Mouse (Mus musculus): ENCODE measurements around the gene Taar8b. TPM values are rescaled to one million over a fixed set of nuclear protein-coding genes. Genes with fewer than 3 reads are reported as not detected.
A peak's percentile ranks its signal among the peaks of the same experiment; 100 is the strongest.
"Not testable (repeated sequence)": the region's sequence is repeated elsewhere in the genome, so short reads cannot be mapped to it uniquely, and the experiment has no call there.

Taar8b gene
- polyA plus RNA-seq (2014; fragmentation: Nextera tagmentation; extraction: Ambion mirVana) = not detected in 2 replicates

DNA sequence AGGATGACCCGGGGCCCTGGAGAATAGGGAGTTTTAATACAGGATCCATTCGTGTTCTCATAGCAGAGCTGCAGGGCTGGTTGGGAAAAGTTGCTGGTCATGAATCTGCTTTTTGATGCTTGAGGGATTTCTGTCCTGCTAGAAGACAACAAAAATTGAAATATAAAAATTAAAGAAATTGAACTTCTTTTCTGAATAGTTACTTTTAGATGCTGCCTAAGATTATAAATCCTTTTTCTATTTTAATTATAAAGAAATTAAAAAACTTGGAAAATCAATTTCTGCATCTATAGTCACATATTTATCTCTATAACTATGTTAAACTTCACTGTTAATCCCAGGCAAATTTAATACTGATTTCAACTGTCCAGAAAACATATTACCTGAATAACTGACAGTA is at the start of gene Taar8b:
Taar8b (minus strand) TSS at position 101 of the 400 bp plus-strand sequence.
- Histone ChIP-seq H3K9me3 (ENCODE audit: control insufficient read depth, low read length) (no peaks in the 10 kb centered on the region), H3K9ac (ENCODE audit: low read length) (no peak within 1 kb of the TSS), H3K27me3 (ENCODE audit: control insufficient read depth, insufficient read depth, low read length) (no peaks in the 10 kb centered on the region), H3K27ac (replicated peaks; ENCODE audit: low read depth, low read length) (no peak within 1 kb of the TSS), H3K4me3 (ENCODE audit: low read depth, low read length) (no peak within 1 kb of the TSS), H3K4me2 (ENCODE audit: low read depth, severe bottlenecking) (no peak within 1 kb of the TSS), H3K36me3 (ENCODE audit: control insufficient read depth, insufficient read depth, low read length) (no peaks in the 10 kb centered on the region), H3K4me1 (ENCODE audit: control insufficient read depth, insufficient read depth, low read length) (no peaks in the 10 kb centered on the region)
- 72% methylated on average over 2 of the region's 2 CpGs for WGBS
- no peak for DNase-seq (ENCODE audit: low spot score)
- ATAC-seq (ENCODE audit: insufficient number of reproducible peaks, low FRiP score, low TSS enrichment, low read depth) = no peak

DNA sequence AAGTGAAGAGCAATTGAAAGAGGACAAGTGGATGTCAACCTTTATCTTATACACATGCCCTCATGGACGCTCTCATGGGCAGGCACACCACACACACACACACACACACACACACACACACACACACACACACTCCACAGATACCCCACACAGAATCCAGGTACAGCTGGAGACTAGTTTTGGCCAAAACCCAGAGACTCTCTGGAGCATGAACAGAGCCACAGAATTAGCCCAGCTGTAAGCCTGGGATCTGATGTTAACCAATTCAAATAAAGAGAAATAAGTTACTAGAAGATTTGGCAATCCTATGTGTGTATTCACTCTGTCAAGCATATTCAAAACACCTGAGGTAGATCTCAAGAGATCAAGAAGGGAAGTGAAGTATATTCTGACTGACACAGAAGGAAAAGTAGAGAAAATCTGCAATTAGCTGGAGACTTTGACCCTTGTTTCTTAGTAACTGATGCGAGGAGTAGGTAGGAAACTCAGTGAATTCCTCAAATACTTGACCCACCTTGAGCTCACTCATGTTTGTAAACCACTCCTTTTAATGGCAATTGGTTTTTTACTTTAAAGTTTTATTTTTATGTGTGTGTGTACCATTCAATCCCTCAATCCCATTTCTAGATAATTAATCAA is 46.6 kb upstream of the Taar8b start:
- WGBS = 86% methylated on average over 2 of the region's 2 CpGs
- H3K9me3 ChIP-seq (ENCODE audit: control insufficient read depth, low read length) = no peaks in the 10 kb centered on the region
- H3K36me3 ChIP-seq (ENCODE audit: control insufficient read depth, insufficient read depth, low read length) = no peaks in the 10 kb centered on the region
- no peak overlapping the region for H3K4me2 ChIP-seq (ENCODE audit: low read depth, severe bottlenecking)
- H3K9ac ChIP-seq (ENCODE audit: low read length) = no peak overlapping the region
- no peaks in the 10 kb centered on the region for H3K27me3 ChIP-seq (ENCODE audit: control insufficient read depth, insufficient read depth, low read length)
- DNase-seq (ENCODE audit: low spot score) (no peak), ATAC-seq (ENCODE audit: insufficient number of reproducible peaks, low FRiP score, low TSS enrichment, low read depth) (no peak)
- no peak overlapping the region for H3K27ac ChIP-seq (replicated peaks; ENCODE audit: low read depth, low read length)
- no peak overlapping the region for H3K4me3 ChIP-seq (ENCODE audit: low read depth, low read length)
- no peaks in the 10 kb centered on the region for H3K4me1 ChIP-seq (ENCODE audit: control insufficient read depth, insufficient read depth, low read length)

GRCm38 (mm10) chr10:24134071-24134645 is 42.1 kb upstream of the Taar8b start:
- Histone ChIP-seq H3K27me3 (ENCODE audit: control insufficient read depth, insufficient read depth, low read length) (no peaks in the 10 kb centered on the region), H3K27ac (replicated peaks; ENCODE audit: low read depth, low read length) (no peak overlapping the region), H3K36me3 (ENCODE audit: control insufficient read depth, insufficient read depth, low read length) (no peaks in the 10 kb centered on the region), H3K9me3 (ENCODE audit: control insufficient read depth, low read length) (no peaks in the 10 kb centered on the region), H3K4me3 (ENCODE audit: low read depth, low read length) (no peak overlapping the region), H3K9ac (ENCODE audit: low read length) (no peak overlapping the region), H3K4me1 (ENCODE audit: control insufficient read depth, insufficient read depth, low read length) (no peaks in the 10 kb centered on the region), H3K4me2 (ENCODE audit: low read depth, severe bottlenecking) (no peak overlapping the region)
- 61% methylated on average over 7 of the region's 7 CpGs for WGBS
- ATAC-seq (ENCODE audit: insufficient number of reproducible peaks, low FRiP score, low TSS enrichment, low read depth) = no peak
- no peak for DNase-seq (ENCODE audit: low spot score)

GRCm38 (mm10) chr10:24133132-24133531 is 41.0 kb upstream of the Taar8b start:
- Histone ChIP-seq H3K9ac (ENCODE audit: low read length) (no peak overlapping the region), H3K27ac (replicated peaks; ENCODE audit: low read depth, low read length) (no peak overlapping the region), H3K4me1 (ENCODE audit: control insufficient read depth, insufficient read depth, low read length) (no peaks in the 10 kb centered on the region), H3K9me3 (ENCODE audit: control insufficient read depth, low read length) (no peaks in the 10 kb centered on the region), H3K4me2 (ENCODE audit: low read depth, severe bottlenecking) (no peak overlapping the region), H3K4me3 (ENCODE audit: low read depth, low read length) (no peak overlapping the region), H3K36me3 (ENCODE audit: control insufficient read depth, insufficient read depth, low read length) (no peaks in the 10 kb centered on the region), H3K27me3 (ENCODE audit: control insufficient read depth, insufficient read depth, low read length) (no peaks in the 10 kb centered on the region)
- WGBS = 60% methylated on average over 2 of the region's 2 CpGs
- no peak for DNase-seq (ENCODE audit: low spot score)
- no peak for ATAC-seq (ENCODE audit: insufficient number of reproducible peaks, low FRiP score, low TSS enrichment, low read depth)

DNA sequence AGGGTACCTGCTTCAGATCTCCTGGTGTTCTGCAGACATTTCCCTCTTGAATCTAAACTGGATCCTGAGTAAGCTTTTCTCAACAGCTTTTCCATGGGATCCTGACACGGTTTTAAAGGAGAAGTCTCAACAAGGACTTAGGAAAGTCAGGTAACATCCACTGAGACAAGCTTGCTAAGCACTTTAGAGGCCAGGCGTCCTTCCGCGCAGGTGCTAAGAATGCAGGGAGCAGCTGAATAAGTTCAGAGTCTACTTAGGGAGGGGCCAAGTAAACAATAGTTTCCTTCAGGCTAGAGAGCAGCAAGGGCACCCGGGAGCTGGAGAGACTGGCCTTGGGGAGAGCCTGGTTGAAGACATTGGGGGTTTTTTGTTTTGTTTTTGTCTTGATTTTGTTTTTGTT is 40.2 kb upstream of the Taar8b start:
- Histone ChIP-seq H3K4me2 (ENCODE audit: low read depth, severe bottlenecking) (no peak overlapping the region), H3K4me3 (ENCODE audit: low read depth, low read length) (no peak overlapping the region), H3K27ac (replicated peaks; ENCODE audit: low read depth, low read length) (no peak overlapping the region), H3K27me3 (ENCODE audit: control insufficient read depth, insufficient read depth, low read length) (no peaks in the 10 kb centered on the region), H3K4me1 (ENCODE audit: control insufficient read depth, insufficient read depth, low read length) (no peaks in the 10 kb centered on the region), H3K9me3 (ENCODE audit: control insufficient read depth, low read length) (no peaks in the 10 kb centered on the region), H3K36me3 (ENCODE audit: control insufficient read depth, insufficient read depth, low read length) (no peaks in the 10 kb centered on the region), H3K9ac (ENCODE audit: low read length) (peak overlapping the region; percentile 12; the same call in 1 of the 2 replicates)
- DNase-seq (ENCODE audit: low spot score) (peak; percentile 35), ATAC-seq (ENCODE audit: insufficient number of reproducible peaks, low FRiP score, low TSS enrichment, low read depth) (no peak)
- 18% methylated on average over 5 of the region's 5 CpGs for WGBS

- WGBS = 21% methylated on average over 9 of the region's 9 CpGs
- Histone ChIP-seq H3K4me3 (ENCODE audit: low read depth, low read length) (no peak overlapping the region), H3K36me3 (ENCODE audit: control insufficient read depth, insufficient read depth, low read length) (no peaks in the 10 kb centered on the region), H3K9me3 (ENCODE audit: control insufficient read depth, low read length) (no peaks in the 10 kb centered on the region), H3K4me2 (ENCODE audit: low read depth, severe bottlenecking) (peak overlapping the region; percentile 25; the same call in 1 of the 2 replicates), H3K9ac (ENCODE audit: low read length) (no peak overlapping the region), H3K27me3 (ENCODE audit: control insufficient read depth, insufficient read depth, low read length) (no peaks in the 10 kb centered on the region), H3K4me1 (ENCODE audit: control insufficient read depth, insufficient read depth, low read length) (no peaks in the 10 kb centered on the region), H3K27ac (replicated peaks; ENCODE audit: low read depth, low read length) (no peak overlapping the region)
- no peak; the same call in 1 of the 2 replicates for ATAC-seq (ENCODE audit: insufficient number of reproducible peaks, low FRiP score, low TSS enrichment, low read depth)
- DNase-seq (ENCODE audit: low spot score) = peak; percentile 35
These were observed 39.6 kb upstream of the Taar8b start for GRCm38 (mm10) chr10:24131451-24132262.

GRCm38 (mm10) chr10:24111116-24111778 is 19.2 kb upstream of the Taar8b start:
- Histone ChIP-seq H3K27me3 (ENCODE audit: control insufficient read depth, insufficient read depth, low read length) (no peaks in the 10 kb centered on the region), H3K9ac (ENCODE audit: low read length) (no peak overlapping the region), H3K9me3 (ENCODE audit: control insufficient read depth, low read length) (no peaks in the 10 kb centered on the region), H3K4me3 (ENCODE audit: low read depth, low read length) (no peak overlapping the region), H3K36me3 (ENCODE audit: control insufficient read depth, insufficient read depth, low read length) (no peaks in the 10 kb centered on the region), H3K4me1 (ENCODE audit: control insufficient read depth, insufficient read depth, low read length) (no peaks in the 10 kb centered on the region), H3K4me2 (ENCODE audit: low read depth, severe bottlenecking) (no peak overlapping the region), H3K27ac (replicated peaks; ENCODE audit: low read depth, low read length) (no peak overlapping the region)
- ATAC-seq (ENCODE audit: insufficient number of reproducible peaks, low FRiP score, low TSS enrichment, low read depth) = no peak
- 56% methylated on average over 6 of the region's 6 CpGs for WGBS
- peak; percentile 52 for DNase-seq (ENCODE audit: low spot score)

GRCm38 (mm10) chr10:24109434-24109833 is 17.3 kb upstream of the Taar8b start, which contains the start of gene Taar9:
Gene Taar9 (minus strand): TSS chr10:24109534.
- 82% methylated on average over 8 of the region's 8 CpGs for WGBS
- H3K4me2 ChIP-seq (ENCODE audit: low read depth, severe bottlenecking); DNase-seq (ENCODE audit: low spot score); H3K4me3 ChIP-seq (ENCODE audit: low read depth, low read length); H3K36me3 ChIP-seq (ENCODE audit: control insufficient read depth, insufficient read depth, low read length); H3K27ac ChIP-seq (replicated peaks; ENCODE audit: low read depth, low read length); H3K9ac ChIP-seq (ENCODE audit: low read length); H3K9me3 ChIP-seq (ENCODE audit: control insufficient read depth, low read length); ATAC-seq (ENCODE audit: insufficient number of reproducible peaks, low FRiP score, low TSS enrichment, low read depth); H3K27me3 ChIP-seq (ENCODE audit: control insufficient read depth, insufficient read depth, low read length); H3K4me1 ChIP-seq (ENCODE audit: control insufficient read depth, insufficient read depth, low read length): not testable (repeated sequence)
